Mouse (Mus musculus): ENCODE results near the gene Des.

DNA sequence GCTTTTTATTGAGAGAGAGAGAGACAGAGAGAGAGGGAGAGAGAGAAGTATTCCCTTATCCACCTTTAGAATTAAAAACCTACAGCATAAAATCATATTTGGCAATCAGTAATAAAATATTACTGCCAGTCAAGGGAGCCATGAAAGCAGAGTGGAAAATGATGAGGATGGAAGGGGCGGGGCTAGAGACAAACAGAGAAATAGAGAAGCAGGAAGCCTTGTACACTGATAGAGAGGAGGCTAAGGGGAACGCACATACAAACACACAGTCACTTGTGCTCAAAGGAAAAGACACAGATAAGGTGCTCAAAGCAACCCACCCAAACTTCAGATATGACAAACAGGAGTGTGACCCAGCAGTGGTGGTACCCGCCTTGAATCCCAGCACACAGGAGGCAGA lies 3.7 kb downstream of the Des start:
- TF ChIP-seq CTCF (IDR thresholded peaks at IDR 0.05; ENCODE audit: low read depth): no peak
- no peak for TF ChIP-seq EP300 (IDR thresholded peaks at IDR 0.05; ENCODE audit: low read depth)

Measured in heart, postnatal 0 days (tissue).